Mouse (Mus musculus) CH12.LX (cell line): ENCODE measurements around the gene Abcc5.

Experiments
- BHLHE40 ChIP-seq: IDR thresholded peaks from 2 replicates; pipeline ENCODE4 v1.6.1; 2011; ENCODE audit warnings: mild to moderate bottlenecking, low read depth, low read length, improper control_type of control experiment
- CHD1 ChIP-seq: IDR thresholded peaks from 2 replicates; pipeline ENCODE4 v1.6.1; 2012; ENCODE audit warnings: low read depth, low read length, improper control_type of control experiment, inconsistent platforms
- CHD2 ChIP-seq: IDR thresholded peaks from 2 replicates; pipeline ENCODE4 v1.6.1; 2011; ENCODE audit warnings: low read length, improper control_type of control experiment
- CTCF ChIP-seq, 2 experiments: IDR thresholded peaks in 1 of 2; conservative IDR thresholded peaks in 1 of 2; 2 replicates each; pipeline ENCODE4 v1.5.1; 2011 to 2012; ENCODE audit warnings: low read depth in 2 of 2, low read length in 2 of 2, improper control_type of control experiment in 1 of 2, inconsistent platforms in 1 of 2, mild to moderate bottlenecking in 1 of 2, moderate library complexity in 1 of 2
- E2F4 ChIP-seq: IDR thresholded peaks from 2 replicates; pipeline ENCODE4 v1.6.1; 2011; ENCODE audit warnings: low read depth, low read length, improper control_type of control experiment; ENCODE audit not compliant: insufficient replicate concordance
- GABPA ChIP-seq: IDR thresholded peaks from 2 replicates; pipeline ENCODE4 v1.6.1; 2012; ENCODE audit warnings: low read depth, low read length, improper control_type of control experiment, inconsistent platforms; ENCODE audit not compliant: insufficient replicate concordance
- JUN ChIP-seq: IDR thresholded peaks from 2 replicates; pipeline ENCODE4 v1.6.1; 2011; ENCODE audit warnings: low read depth, mild to moderate bottlenecking, low read length, improper control_type of control experiment, moderate library complexity; ENCODE audit not compliant: insufficient read depth
- POLR2AphosphoS2 ChIP-seq: IDR thresholded peaks from 2 replicates; pipeline ENCODE4 v1.6.1; 2011; ENCODE audit warnings: low read depth, low read length, improper control_type of control experiment
- UBTF ChIP-seq: IDR thresholded peaks from 2 replicates; pipeline ENCODE4 v1.6.1; 2012; ENCODE audit warnings: low read depth, mild to moderate bottlenecking, inconsistent platforms, low read length, improper control_type of control experiment, moderate library complexity
- ZC3H11A ChIP-seq: IDR thresholded peaks from 2 replicates; pipeline ENCODE4 v1.6.1; 2012; ENCODE audit warnings: low read depth, mild to moderate bottlenecking, inconsistent platforms, low read length, improper control_type of control experiment
- ZNF384 ChIP-seq: IDR thresholded peaks from 2 replicates; pipeline ENCODE4 v1.6.1; 2012; ENCODE audit warnings: low read depth, low read length, improper control_type of control experiment, inconsistent platforms

GRCm38 (mm10) chr16:20454155-20454654 lies 28.0 kb upstream of the Abcc5 start:
- TF ChIP-seq CHD2 (no peak), CTCF (conservative IDR thresholded peaks at IDR 0.05 in 1 of 2, IDR thresholded peaks at IDR 0.05 in 1 of 2; ENCODE audit: low read depth in 2 of 2, low read length in 2 of 2) (no peak), GABPA (no peak), ZC3H11A (no peak), JUN (no peak), UBTF (no peak), CHD1 (no peak), E2F4 (no peak), POLR2AphosphoS2 (no peak), BHLHE40 (no peak), ZNF384 (no peak)
